In the genomic region with DNA sequence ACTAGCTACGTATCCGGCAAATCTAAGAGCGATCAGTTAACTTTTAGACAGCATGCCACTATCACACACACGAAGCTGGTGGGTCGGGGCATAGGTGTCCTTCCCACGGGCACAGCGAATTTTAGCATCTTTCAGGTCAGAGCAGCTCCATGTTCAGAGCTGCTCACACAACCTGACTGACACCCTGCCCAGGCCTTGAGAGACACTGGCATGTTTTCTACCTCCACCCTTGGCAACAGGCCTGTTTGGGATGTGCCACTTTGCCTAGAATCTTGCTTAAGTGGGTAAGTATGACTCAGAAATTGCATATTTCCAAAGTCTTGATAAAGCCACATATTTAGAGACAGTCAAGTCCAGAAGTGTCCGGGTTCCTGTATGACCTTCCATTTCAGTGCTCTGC, we compare ENCODE assay signal across 15 mouse cellular contexts.
DNase-seq lines count a peak whose midpoint lies in the region.
"Had no signal": no experiment of that assay in that cellular context is flagged by ENCODE, and none has a peak within 500 bp of the region (broad histone marks: within the 10 kb centered on the region; RNA-seq: fewer than 3 reads in every experiment).

No protein-coding gene starts in this region.

- peak; percentile 12 for DNase-seq in lung, postnatal 25 days (ENCODE audit: low spot score)
- DNase-seq in lung, adult 18-20 months: no peak
- DNase-seq in 3T3-L1 (ENCODE audit: low read depth, low spot score) (peak; percentile 42), adipocyte (ENCODE audit: low spot score) (peak; percentile 50)
- DNase-seq in adrenal gland, postnatal 25 days: peak; percentile 53
- no peak for DNase-seq in thymus, postnatal 36 days
- DNase-seq in kidney, postnatal 4 days: no peak
- DNase-seq: cerebellum, adult 18-20 months; cerebellum, postnatal 10 days; gastrocnemius, postnatal 10 days; heart, postnatal 36 days; kidney, adult 8-10 months; layer of hippocampus, adult 9-11 months; liver; lung, postnatal 4 days had no signal

Comparison
In these comparisons a context has a peak if more than half of its experiments do, and no peak if none do; other contexts are left out.
1. DNase-seq: peak in lung, postnatal 25 days (single experiment), 3T3-L1 (single experiment), adipocyte (single experiment) and adrenal gland, postnatal 25 days (single experiment); none in lung, adult 18-20 months (0 of 2), thymus, postnatal 36 days (0 of 2) and kidney, postnatal 4 days (0 of 2).